Mouse (Mus musculus) lung, postnatal 14 days (tissue): Measurements from ENCODE around the gene Lhfpl2.
"Not testable (repeated sequence)": the region's sequence is repeated elsewhere in the genome, so short reads cannot be mapped to it uniquely, and the experiment has no call there.

Experiments
- DNase-seq: peaks from one replicate; pipeline ENCODE4 v3.0.0; 2021

Lhfpl2 gene

DNA sequence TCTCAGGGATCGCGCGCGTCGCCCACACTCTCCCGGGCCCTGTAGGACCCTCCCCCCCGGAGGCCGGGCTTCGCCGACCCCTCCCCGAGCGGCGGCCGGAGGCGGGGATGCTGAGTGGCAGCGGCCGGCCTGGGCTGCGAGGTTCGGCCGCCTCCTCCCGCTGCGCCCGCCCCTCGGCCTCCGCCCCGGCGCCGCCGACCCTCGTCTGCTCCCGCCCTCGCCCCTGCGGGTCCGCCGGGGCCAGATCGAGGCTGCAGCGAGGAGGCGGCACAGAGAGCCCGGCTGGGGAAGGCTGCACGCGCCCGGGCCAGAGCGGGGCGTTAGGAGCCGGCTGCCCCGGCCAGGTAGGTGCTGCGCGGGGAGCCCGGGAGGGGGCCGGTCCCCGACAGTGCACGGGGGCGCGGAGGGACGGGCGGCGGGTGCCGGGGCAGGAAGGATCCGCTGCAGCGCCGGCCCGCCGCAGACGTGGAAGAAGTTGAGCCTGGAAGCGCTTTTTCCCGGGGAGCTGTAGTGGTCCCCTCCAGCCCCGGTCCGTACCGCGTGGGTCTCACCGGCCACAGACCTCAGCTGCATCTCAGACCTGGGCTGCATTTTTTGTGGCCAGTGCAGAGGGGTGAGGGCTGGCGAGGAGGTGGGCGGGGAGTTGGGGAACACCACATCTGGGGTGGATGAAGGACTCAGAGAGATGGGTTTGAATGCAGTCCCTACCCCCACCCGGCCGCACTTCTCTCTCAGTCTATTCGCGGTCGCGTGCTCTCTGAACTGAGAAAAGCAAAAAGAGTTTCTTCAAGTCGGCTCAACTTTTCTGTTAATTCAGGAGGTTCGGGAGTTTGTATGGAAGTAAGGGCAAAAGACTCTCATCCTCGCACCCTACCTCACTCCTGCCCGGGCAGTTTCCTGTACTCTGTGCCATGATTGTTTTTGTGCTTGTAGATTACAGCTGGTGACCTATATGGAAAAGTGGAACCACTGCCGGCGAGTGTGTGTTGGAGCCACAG is at the start of gene Lhfpl2:
Gene Lhfpl2, plus strand, starts transcription at position 234 of the 998 bp plus-strand sequence.
- peak; percentile 67 for DNase-seq

DNA sequence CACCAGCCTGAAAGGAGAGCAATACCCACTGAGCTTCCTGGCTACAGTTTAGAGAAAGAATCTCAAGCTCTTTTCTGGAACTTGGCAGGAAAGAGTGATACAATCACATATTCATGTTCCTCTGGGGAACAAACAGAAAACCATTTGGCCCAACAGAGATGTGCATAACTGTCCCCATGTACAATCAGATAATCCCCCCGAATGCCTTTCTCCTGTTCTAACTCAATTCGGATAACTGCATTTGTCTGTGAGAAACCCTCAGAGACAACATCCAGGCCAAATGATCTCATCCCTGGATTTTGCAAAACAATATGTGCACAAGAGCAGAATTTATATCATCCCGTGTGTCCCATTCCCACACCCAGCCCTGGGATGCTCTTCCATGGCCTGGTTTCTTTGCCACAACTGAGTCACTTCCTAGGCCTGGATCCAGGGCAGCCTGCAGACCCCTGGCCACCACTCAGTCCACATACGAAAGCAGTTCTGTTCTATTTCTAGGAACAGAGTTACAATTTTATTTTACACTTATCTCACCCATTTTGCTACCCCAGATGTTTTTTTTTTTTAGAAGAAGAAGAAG is 45.5 kb upstream of the Lhfpl2 start:
- no peak for DNase-seq

DNA sequence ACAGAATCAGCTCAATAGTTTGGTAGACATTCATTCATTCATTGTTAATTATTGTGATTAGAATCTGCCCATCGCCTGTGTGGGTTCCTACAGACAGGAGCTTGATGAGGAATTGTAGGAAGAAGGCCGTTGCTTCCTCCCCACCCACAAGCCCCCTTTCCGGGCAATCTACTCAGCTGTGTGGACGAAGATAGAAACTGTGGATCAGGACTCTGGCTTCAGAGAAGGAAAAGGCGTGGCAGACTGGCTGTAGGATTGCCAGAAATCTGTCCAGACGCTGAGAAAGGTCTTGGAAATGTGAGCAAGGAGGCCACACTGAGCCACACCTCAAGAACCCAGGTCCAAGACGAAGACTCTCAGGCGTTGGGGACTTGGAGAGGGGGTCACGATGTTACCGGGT is 43.6 kb upstream of the Lhfpl2 start:
- no peak for DNase-seq

DNA sequence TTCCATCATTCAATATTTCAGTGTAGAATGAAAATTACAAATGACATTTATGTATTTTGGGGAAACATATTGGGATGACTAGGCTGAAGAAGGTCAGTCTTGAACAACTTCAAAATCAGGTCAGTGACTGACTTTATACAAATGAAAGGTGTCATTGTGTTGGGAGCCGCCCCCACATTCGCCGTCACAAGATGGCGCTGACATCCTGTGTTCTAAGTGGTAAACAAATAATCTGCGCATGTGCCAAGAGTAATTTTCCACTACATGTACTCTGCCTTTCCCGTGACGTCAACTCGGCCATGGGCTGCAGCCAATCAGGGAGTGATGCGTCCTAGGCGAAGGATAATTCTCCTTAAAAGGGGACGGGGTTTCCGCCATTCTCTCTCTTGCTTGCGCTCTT is 33.0 kb upstream of the Lhfpl2 start:
- not testable (repeated sequence) for DNase-seq

DNA sequence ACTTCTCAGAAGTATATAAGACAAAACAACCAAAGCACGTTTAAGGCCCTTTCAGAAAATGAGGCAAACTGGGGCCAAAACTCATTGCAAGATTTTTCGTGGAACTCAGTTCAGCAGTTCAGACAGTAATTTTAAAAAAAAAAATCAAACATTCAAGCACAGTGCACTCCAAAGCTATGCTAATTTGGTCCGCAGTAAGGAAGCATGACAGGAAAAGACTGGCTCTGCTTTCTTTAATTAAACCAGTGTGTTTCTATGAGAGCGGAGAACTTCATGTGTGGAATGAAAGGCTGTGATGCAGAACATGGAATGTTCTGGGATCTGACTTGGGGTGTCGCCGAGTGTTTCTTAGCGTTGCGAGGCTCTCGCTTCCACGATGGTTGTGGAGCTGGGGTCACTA is 28.4 kb upstream of the Lhfpl2 start:
- DNase-seq, result no peak

DNA sequence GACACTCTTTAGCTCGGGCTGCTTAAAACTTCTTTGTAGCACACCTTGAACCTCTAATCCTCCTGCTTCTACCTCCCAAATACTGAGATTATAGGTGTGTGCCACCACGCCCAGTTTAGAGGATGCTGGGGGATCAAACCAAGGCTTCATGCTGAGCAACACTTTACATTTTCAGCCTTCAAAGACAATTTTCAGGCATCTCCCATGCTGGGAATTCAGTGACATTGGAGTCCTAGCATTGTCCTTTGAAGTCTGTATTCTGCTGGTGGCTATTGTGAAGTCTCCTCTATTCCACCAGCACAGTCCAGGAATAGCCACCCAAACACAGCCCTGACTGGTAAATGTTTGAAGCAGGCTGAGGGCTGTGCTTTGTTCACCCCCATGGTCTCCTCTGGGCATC is 27.0 kb upstream of the Lhfpl2 start:
- DNase-seq, result no peak

DNA sequence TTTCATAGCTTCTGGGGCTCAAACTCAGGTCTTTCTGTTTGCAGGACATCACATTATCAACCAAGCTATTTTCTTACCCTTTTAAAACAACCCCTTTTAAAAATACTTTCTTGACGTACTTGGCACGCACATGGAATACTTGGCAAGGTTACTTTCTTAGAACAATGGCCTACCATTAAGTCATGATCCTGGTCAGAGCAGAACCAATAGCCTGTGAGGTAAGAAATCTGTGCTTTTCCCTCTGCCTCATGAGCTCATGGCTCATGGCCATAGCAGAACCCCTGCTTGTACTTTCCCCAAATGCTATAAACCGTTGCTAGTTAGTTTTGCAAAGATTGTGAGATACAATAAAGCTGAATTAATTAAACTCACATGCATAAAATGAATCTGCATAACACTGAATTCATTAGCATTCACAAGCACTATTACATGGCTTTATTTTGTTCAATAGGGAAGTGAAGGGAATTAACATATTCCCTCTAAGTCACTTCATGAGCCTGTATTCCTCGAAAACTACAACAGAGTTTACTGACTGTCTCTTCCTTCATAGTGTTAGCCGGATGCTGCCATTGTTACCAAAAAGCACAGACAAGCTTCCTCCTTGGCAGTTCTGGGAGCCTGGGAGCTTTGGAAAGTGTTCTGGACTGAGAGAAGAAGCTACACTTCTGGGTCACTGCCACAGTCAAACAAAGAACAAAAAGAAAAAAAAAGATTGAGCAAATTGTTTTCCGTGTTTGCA is 20.1 kb upstream of the Lhfpl2 start:
- DNase-seq, result peak; percentile 32

DNA sequence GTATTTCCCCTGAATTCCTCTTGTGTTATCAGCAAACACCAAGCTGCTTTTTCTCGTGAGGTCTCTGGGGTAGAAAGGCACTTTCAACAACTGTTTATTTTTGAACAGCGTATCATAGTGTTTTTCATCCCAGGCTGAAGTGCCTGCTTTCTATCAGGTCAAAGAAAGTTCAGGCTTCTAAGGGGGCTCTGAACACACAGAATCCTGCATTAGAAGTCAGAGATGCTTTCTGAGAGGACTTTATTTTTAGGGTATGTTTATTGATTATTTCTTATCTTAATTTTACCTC is 19.6 kb upstream of the Lhfpl2 start:
- DNase-seq, result no peak

DNA sequence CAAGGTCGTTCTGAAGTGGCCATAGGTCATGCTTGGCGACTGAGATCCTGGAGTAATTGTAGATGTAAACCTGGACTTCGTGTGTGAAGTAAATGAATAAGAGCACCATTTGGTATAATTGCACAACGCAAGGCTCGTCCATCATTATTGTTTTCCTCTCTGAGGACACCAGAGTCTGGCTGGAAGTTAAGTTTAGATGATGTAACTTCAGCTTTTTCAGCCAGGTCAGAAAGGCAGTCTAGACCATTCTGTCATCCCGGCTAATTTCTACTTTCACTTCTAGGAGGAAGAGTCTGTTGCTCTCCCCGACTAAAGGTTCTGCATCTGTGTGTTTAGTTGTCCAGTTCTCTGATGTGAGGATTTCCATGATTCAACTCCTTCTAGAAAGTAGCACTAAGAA is 7.6 kb upstream of the Lhfpl2 start:
- no peak for DNase-seq

DNA sequence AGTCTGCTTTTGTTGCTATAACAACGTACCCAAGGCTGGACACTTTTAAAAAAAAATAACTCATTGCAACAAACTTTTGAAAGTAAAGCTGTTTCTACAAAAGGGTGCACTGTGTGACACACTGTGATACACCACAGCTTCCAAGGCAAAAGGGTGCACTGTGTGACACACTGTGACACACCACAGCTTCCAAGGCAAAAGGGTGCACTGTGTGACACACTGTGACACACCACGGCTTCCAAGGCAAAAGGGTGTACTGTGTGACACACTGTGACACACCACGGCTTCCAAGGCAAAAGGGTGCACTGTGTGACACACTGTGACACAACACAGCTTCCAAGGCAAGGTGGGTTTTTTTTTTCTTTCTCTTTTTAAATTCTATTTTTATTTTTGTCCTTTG is 6.8 kb upstream of the Lhfpl2 start:
- DNase-seq, result no peak

DNA sequence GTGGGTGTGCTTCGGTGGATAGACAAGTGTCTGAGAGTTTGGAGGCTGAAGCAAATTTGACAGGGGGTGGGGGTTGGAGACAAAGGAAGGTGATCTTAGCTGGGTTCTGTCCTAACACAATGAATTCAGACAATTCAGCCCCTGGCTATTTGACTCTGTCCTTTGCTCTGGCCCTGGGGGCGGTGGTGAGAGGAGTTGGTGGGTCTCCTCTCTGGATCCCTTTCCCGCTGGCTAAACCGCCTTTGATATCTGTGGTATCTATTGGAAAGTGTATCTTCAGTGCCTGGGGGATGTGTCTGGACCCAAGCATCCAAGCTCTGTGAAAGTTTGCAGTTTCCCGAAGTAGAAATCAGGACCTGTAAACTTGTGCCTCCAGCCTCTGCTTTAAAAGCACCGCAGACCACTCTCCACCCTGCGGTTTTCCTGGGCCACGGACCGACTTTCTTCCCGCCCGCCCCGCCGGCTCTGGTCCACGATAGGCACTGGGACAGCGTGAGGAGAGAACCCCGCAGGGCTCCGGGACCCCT is 497 bp upstream of the Lhfpl2 start:
- no peak for DNase-seq

DNA sequence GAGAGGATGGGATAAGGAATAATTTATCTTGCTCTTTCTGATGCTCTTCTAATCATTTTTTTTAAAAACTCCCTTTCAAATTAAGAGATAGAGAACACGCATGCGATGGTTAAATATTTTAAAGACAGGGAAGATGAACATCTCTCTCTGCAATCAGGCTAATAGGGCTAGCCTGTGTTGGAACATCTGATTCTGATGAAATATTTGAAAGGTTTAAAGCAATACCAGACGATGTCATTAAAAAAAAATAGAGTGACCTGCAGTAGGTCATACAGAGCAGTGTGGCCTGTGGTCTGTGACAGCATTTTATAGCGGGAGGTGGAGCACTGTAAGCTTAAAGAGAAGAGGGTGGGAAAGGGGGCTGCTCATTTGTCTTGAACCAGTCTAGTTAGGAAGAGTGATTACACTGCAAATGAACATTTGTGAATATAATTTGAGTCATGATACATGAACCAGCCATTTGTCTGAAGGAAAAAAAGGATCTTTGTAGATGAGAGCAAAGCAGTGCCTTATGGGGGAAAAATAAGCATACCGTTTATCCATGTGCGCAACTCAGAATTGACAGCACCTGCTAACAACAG is 1.1 kb downstream of the Lhfpl2 start:
- no peak for DNase-seq

DNA sequence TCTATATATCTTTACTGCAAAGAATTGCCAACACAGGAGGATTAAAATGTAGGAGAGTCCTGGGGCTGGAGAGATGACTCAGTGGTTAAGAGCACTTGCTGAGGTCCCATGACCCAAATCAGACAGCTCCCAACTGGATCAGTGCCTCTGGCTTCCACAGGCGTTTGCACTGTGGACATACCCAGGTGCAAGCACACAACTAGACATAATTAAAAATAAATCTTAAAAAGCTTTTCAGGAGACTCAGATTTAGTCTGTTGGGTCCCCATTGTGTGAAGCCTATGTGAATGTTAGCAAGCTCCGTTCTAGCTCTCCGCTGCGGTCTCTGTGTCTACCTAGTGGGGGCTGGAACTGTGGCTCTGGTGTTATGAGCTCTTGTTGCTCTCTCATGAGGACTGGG is 1.8 kb downstream of the Lhfpl2 start:
- DNase-seq, result no peak

DNA sequence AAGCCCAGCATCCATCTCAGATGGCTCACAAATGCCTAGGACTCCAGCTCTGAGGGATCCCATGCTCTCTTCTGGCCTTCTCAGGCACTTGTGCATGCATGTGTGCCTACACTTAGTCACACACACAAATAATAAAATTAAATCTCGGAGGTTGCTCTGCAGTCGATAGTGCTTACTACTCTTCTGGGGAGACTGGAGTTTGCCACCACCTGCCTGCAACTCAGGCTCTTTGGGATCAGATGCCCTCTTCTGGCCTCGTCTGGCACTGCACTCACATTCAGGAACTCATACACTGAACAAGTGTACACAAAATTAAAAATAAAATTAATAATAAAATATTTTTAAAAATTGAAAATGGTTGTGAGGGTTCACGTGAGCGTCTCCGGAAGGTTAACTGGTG is 2.2 kb downstream of the Lhfpl2 start:
- peak; percentile 70 for DNase-seq

DNA sequence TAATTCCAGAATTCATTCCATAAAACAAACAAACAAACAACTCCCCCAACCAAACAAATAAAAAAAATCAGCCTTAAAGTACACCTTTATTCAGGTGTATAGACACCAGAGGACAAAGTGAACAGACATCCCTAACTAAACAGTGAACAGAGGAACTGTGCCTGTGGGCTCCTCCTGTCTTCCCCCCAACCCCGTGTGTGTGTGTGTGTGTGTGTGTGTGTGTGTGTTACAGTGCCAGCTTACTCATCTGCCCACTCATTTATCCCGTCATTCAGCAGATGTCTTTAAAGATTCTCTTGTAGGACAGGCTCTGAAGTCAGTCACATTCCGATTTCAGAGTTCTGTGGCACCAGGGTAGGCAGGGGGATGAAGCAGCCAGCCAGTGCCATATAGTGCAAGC is 2.9 kb downstream of the Lhfpl2 start:
- no peak for DNase-seq

DNA sequence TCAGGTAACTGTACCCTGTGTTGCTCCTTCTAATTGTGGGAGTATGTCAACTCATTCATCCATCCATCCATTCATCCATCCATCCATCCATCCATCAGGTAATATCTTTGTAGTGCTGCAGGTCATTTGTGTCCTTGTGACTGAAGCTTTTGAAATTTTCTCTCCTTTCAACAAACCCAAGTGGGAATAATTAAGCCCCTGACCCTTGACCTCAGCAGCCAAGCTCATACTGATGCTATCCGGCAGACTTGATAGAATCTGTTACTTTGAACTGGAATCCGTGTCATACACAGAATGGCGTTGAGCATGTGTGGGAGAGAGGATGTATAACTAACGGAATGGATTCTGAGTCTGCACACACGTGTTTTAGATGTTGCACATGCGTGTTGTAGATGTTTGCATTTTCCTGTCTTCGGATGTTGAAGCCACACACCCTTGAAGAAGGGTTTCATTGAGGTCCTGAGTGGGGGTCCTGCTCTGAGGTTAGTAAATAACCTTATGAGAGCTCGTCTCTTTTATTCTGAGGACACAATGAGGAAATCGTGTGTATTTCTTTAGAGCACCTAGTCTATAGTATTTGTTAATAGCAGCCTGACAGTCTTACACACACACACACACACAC is 3.8 kb downstream of the Lhfpl2 start:
- DNase-seq, result no peak

DNA sequence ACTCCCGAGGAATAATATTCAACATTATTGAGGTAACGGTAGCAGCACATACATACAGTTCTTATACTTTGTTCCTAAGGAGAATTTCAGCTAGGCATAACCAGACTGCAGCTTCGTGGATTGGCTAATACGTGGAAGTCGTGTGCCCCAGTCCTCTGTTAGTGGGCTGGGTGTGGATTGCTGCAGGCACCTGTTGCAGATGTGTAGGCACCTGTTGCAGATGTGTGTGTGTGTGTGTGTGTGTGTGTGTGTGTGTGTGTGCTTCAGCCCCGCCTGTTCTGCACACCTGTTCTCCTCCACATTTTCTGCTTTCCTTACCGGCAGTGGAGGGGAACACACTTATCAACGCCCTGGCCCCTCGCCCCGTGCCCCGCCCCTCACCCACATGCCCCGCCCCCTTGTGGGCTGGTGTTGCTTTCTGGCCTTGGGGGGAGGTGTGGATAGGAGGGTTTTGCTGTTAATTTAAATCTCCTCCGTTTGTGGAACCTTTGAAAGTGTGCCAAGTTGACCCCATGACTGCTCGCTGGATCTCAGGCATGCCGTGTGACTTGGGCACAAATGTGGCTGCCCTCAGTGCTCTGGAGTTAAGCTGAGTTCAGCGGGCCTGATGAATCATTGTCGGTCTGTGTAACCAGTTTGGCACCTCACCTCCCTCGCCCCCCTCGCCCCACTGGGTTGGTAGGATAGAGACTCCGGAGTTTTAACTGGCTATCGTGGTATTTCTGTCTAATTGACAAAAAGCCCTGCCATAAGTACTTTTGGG is 4.9 kb downstream of the Lhfpl2 start:
- DNase-seq, result peak; percentile 28

DNA sequence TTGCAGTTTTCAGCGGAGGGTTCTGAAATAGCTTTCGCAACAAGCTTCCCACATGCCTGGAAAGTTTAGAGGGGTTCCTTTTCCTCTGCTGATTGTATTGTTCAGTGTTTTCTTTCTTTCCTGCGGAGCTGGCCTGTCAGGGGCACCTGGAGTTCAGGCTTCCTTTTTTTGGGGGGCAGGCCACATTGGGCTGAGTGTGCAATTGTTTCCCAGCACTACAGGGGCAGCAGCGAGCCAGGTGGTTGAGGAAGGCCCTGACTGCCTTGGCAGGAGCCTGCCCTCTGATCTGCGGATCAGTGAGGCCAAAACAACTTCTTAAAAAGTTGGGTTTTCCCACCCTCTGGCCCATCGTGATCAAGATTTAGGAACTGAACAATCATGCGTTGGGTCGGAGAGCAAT is 5.6 kb downstream of the Lhfpl2 start:
- no peak for DNase-seq

DNA sequence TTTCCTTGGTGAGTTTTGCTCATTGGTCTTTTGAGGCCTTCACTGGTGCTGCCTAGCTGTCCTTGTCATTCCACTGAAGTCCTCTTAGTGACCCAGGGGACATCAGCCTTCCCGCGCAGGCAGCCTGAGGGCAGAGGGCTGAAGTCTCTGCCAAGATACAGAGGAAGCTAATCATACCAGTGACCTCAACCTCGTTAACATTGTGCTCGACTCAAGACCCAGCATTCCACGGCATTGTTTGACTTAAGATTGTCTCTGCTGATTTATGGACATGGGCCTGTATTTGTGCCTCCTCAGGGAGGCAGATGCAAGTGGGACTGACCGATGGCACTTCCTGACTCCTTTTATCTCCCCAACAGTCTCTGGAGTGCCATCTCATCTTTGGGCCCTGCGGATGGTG is 7.0 kb downstream of the Lhfpl2 start:
- DNase-seq, result peak; percentile 26

DNA sequence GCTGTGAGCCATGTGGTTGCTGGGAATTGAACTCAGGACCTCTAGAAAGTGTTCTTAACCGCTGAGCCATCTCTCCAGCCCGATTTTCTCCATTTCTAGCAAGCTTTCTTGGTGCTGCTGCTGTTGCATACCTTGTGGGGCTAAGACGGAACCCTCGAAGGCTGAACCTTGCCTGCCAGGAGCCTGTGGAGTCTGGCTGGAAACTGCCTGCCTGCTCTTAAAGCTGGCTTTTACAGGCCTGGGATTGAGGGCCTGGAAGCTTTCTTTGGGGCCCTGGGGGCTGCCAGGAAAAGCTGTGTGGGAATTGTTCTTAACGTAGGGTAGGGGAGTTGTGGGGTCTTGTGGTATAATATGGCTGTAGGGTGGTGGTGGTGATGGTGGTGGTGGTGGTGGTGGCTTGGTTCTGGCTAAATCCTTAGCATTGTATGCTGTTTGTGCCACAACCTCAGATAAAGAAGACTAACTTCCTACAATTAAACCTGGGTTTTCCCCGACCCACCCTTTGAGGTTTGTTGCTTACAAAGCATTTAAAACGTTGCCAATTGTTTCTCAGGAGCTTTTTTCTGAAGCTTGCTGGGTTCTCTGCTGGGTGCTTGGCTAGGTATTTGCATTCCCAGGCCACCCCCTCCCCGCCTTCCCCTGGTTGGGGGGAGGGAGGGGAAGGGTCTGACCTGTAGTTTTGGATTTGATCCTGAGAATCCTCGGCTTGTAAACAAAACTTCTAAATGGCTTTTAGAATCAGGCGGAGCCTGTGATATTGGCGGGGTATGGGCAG is 7.9 kb downstream of the Lhfpl2 start:
- no peak for DNase-seq

DNA sequence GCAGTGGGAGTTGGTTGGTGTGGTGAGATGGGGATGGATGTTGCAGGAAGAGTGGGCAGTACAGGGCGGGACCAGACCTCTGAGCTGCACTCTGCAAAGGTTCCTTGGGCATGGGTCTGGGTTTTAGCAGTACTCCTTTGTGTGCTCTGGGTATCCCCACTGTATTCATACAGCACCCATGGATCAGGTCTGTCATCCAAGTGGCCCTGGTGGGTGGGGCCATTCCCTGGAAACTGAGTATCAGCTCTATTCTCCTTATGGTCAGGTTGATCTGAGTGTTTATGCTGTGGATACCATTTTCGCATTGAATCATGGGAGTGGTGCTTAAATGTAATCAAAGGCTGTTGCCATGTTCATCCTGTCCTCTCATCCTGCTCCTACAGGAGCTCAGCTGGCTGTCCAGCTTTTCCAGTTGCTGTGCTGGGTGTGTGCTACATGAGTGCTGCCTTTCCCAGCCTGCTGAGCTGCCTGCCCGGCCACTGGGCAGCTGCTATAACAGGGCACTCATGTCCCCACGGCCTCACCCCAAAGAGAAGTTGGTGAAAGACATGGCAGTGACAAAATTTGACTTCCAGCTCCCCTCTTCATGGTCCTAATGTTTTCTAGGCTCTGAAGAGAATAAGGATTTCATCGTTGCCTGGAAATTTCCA is 9.2 kb downstream of the Lhfpl2 start:
- no peak for DNase-seq
